Mouse (Mus musculus) E14TG2a.4 (cell line): ENCODE measurements around the gene Prr13.

Experiments used
- CTCF ChIP-seq: conservative IDR thresholded peaks from 2 replicates; pipeline ENCODE4 v1.5.1; 2014; ENCODE audit warnings: low read length
- NANOG ChIP-seq: IDR thresholded peaks from 2 replicates; pipeline ENCODE4 v1.6.1; 2014; ENCODE audit warnings: borderline replicate concordance, low read length, mixed read lengths
- POU5F1 ChIP-seq: IDR thresholded peaks from 2 replicates; pipeline ENCODE4 v1.6.1; 2014; ENCODE audit warnings: low read length, borderline replicate concordance

DNA sequence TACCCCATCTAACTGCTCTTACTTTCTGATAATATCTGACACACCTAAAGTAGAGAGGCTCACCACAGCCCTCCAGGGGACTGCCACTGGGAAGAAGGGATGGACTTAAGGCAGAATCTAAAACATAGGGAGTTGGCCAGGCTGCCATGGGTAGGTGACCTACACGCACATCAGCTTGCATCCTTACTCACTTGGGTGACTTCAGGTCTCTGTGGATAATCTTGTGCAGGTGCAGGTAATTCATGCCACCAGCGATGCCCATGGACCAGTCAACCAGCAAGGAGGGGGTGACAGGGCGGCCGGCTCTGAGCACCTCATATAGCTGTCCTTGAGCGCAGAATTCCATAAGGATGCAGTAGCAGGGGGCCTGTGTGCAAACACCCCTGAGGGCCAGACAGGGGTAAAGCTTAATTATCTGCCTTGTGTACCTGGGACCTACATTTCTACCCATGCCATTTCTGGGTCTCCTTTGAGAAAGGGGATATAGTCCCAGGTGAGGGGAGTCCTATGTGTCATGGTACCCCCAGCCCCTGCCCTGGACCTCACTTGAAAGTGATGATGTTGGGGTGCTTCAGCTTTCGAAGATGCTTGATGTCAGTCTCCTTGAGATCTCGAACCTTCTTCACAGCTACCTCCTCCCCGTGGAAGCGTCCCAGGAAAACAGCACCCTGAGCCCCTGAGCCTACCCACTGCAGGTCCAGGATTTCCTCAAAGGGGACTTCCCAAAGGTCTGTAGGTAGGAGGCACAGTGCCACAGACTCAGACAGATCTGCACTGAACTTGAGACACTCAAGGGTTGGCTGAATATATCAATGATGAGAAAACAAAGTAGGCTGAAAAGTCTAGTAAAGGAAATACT is 45.3 kb downstream of the Prr13 start:
- no peak for TF ChIP-seq CTCF
- TF ChIP-seq NANOG = no peak
- no peak for TF ChIP-seq POU5F1
